Mouse (Mus musculus) small intestine, adult 2 months (tissue): Measurements from ENCODE around the gene Apbb2. TPM values are rescaled to one million over a fixed set of nuclear protein-coding genes. Genes with fewer than 3 reads are reported as not detected.
"Not testable (repeated sequence)": the region's sequence is repeated elsewhere in the genome, so short reads cannot be mapped to it uniquely, and the experiment has no call there.

Experiments
- H3K27ac ChIP-seq: fragments of 200-500 bp; 2 replicates; pipeline ENCODE4 v1.5.1; 2012; ENCODE audit warnings: low read depth, low read length, control low read depth, inconsistent platforms; ENCODE audit not compliant: insufficient read depth
- H3K27me3 ChIP-seq: fragments of 200-500 bp; 2 replicates; pipeline ENCODE4 v1.6.1; 2012; ENCODE audit warnings: mild to moderate bottlenecking, moderate library complexity, low read length, inconsistent platforms; ENCODE audit not compliant: control insufficient read depth, insufficient read depth
- H3K36me3 ChIP-seq: fragments of 200-500 bp; 2 replicates; pipeline ENCODE4 v1.6.1; 2012; ENCODE audit warnings: mild to moderate bottlenecking, low read length, control low read depth, inconsistent platforms; ENCODE audit not compliant: control insufficient read depth, insufficient read depth
- H3K4me1 ChIP-seq: fragments of 200-500 bp; 2 replicates; pipeline ENCODE4 v1.6.1; 2012; ENCODE audit warnings: low read length, inconsistent platforms, mixed read lengths; ENCODE audit not compliant: control insufficient read depth, insufficient read depth, insufficient read length
- H3K4me3 ChIP-seq: fragments of 200-500 bp; 2 replicates; pipeline ENCODE4 v1.5.1; 2012; ENCODE audit warnings: low read depth, mild to moderate bottlenecking, control low read depth, inconsistent platforms, low read length, moderate library complexity
- CTCF ChIP-seq: fragments of 200-500 bp; IDR thresholded peaks from 2 replicates; pipeline ENCODE4 v1.5.1; 2012; ENCODE audit warnings: low read depth, mild to moderate bottlenecking, control low read depth, inconsistent platforms, low read length, moderate library complexity, mixed read lengths; ENCODE audit not compliant: insufficient replicate concordance, insufficient read length; ENCODE audit errors: extremely low read depth
- POLR2A ChIP-seq: fragments of 200-500 bp; IDR thresholded peaks from 2 replicates; pipeline ENCODE4 v1.6.1; 2012; ENCODE audit warnings: low read depth, mild to moderate bottlenecking, control low read depth, inconsistent platforms, low read length, moderate library complexity
- WGBS: fragments of 180-500 bp; shearing (Covaris S2); methylation state at CpG from one replicate; pipeline ENCODE4 v1.1.7; 2018; 5-methylcytosine and 5-hydroxymethylcytosine counted together
- polyA plus RNA-seq: library from polyadenylated mRNA; depleted of rRNA; stranded (reverse); fragments of >200 nt; gene quantifications from 2 replicates; pipeline ENCODE4 v1.2.3, GENCODE M21; 2012; rRNA removed

Apbb2 gene
- polyA plus RNA-seq, 1 experiment = 8.3 TPM

DNA sequence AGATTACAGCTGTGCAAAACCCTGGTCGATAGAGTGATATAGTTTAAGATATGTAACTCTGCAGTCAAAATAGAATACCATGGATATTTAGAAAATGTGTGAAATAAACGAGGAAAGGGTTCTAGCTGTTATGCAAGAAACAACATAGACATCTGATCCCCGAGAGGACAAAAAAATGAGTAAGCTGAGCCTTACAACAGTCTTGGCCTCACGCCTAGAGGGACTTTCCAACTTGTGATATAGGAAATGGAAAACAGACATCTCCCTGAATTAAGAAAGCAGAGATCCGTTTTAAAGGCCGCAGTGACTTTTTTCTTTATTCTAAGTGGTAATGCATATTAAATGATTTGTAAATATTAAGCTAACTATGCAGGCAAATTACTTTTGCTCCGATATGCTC is 349.0 kb downstream of the Apbb2 start:
- 65% methylated on average over 7 of the region's 7 CpGs for WGBS
- no peak overlapping the region for H3K4me3 ChIP-seq
- TF ChIP-seq POLR2A (no peak), CTCF (no peak)
- no peaks in the 10 kb centered on the region for H3K4me1 ChIP-seq
- no peak overlapping the region for H3K27ac ChIP-seq
- H3K27me3 ChIP-seq = no peaks in the 10 kb centered on the region
- no peaks in the 10 kb centered on the region for H3K36me3 ChIP-seq

DNA sequence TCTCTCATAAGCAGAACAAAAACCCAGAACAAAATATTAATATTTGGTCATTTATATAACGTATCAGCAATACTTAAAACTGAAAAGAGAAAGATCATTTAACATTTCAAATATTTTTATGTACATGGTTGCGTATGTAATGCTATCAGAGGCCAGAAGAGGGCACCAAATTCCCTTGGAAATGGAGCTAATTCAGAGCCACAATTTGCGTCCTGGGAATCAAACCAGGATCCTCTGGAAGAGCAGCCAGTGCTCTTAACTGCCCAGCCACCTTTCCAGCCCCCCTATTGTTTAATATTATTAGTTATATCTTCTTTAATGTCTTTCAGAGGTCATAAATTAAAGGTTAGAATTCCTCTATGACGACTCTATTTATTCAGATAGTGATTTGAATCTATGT is 355.2 kb downstream of the Apbb2 start:
- 33% methylated on average over 4 of the region's 4 CpGs for WGBS
- no peaks in the 10 kb centered on the region for H3K4me1 ChIP-seq
- no peak overlapping the region for H3K4me3 ChIP-seq
- no peak overlapping the region for H3K27ac ChIP-seq
- H3K27me3 ChIP-seq = peaks cover 10% of the 10 kb centered on the region
- TF ChIP-seq CTCF (peak; percentile 59; the same call in 1 of the 2 replicates), POLR2A (no peak)
- no peaks in the 10 kb centered on the region for H3K36me3 ChIP-seq

DNA sequence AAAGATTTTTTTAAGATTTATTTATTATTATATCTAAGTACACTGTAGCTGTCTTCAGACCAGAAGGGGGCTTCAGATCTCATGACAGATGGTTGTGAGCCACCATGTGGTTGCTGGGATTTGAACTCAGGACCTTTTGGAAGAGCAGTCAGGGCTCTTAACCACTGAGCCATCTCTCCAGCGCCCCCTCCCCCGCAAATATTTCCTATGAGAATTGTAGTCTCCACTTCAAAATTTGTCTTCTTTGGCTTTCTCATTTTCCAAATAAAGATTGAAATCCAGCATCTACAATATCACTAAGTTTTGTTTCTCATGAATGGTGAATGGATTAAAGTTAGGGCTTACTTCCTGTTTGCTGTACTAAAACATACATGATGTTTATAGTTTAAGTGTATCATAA is 356.1 kb downstream of the Apbb2 start:
- Histone ChIP-seq H3K27me3 (peaks cover 10% of the 10 kb centered on the region), H3K4me1 (no peaks in the 10 kb centered on the region), H3K27ac (no peak overlapping the region), H3K4me3 (no peak overlapping the region), H3K36me3 (no peaks in the 10 kb centered on the region)
- no peak for TF ChIP-seq CTCF
- no peak for TF ChIP-seq POLR2A
- 80% methylated on average over 2 of the region's 2 CpGs for WGBS

DNA sequence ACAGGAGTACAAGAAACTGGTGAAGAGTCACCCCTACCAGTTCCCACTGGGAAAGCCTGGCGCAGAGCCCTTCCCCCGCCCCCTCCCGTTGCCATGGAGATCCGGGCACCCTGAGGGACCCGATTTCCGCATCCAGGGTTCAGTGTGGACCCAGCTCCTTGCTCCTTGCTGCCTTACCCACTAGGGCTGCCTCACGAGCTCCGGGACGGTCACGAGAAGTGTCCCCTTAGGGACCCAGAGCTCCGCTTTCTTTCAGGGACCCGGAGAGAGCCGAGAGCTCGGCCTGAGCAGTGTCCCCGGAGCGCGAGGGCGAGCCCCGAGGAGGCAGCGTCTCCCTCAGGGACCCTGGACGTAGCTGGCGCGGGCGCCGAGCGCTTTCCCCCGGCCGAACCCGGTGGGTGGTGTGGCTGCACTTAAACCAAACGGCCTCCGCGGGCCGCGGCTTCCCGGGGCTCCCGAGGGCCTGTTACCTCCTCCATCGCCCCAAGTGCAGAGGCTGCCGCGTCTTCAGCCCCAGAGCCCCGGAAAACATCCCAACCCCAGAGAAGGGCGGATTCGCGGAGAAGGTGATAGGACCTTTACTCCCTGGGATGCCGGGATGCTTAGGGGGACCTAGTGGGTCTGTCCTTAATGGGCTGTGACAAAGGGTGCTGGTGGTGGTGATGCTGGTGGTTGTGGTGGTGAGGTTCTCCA is 358.7 kb downstream of the Apbb2 start, which contains the start of gene Nsun7:
TSS of gene Nsun7 (plus strand) at position 142 of the 693 bp plus-strand sequence.
- 2% methylated on average over 44 of the region's 44 CpGs for WGBS
- TF ChIP-seq POLR2A = no peak
- TF ChIP-seq CTCF = no peak
- Histone ChIP-seq H3K27ac (no peak within 1 kb of the TSS), H3K36me3 (no peaks in the 10 kb centered on the region), H3K4me1 (no peaks in the 10 kb centered on the region), H3K4me3 (peak within 1 kb of the TSS; percentile 62), H3K27me3 (peaks cover 10% of the 10 kb centered on the region)

DNA sequence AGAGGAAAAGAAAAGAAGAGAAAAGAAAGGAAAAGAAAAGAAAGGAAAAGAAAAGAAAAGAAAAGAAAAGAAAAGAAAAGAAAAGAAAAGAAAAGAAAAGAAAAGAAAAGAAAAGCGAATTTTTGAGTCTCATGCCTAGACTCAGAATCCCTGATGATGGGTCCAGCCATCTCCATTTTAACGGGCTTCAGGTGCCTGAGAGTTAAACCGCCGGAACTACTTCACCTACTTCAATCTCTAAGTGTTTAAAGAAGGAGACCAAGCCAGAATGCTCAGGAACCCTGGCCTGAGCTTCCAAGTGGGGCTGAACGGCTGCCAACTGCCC is 359.2 kb downstream of the Apbb2 start:
- 4% methylated on average over 5 of the region's 5 CpGs for WGBS
- H3K4me3 ChIP-seq = peak overlapping the region; percentile 62
- not testable (repeated sequence) for H3K4me1 ChIP-seq, H3K27ac ChIP-seq, H3K27me3 ChIP-seq, H3K36me3 ChIP-seq

DNA sequence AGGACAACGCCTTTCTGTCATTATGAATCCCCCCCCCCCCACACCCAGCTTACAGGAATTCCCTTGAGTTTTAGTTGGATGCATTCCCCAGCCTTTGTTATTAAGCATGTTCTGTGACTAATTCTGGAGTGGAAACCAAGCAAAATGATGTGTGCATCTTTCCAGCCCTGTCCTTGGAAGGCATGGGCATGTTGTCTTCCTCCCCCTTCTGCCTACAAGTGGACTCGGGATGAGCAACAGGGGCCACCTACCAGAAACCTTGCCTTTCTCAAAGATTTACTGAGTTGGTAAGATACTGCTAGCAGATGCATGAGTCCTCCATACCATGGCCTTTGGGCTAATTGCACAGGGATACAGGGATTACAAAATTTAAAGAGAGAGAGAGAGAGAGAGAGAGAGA is 359.6 kb downstream of the Apbb2 start:
- 57% methylated on average over 2 of the region's 2 CpGs for WGBS

DNA sequence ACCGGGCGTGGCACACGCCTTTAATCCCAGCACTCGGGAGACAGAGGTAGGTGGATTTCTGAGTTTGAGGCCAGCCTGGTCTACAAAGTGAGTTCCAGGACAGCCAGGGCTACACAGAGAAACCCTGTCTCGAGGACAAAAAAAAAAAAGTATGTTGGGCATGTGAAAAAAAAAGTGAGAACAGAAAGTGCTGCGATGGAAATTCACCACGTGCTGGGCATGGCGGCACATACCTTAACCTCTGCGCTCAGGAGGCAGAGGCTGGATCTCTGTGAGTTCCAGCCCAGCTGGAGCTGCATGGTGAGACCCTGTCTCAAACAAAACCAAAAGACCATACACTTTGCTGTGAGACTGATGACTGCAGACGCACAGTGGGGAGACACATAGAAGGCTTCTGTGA is 363.5 kb downstream of the Apbb2 start:
- peaks cover 6% of the 10 kb centered on the region; the same call in 1 of the 2 replicates for H3K27me3 ChIP-seq
- WGBS = 81% methylated on average over 10 of the region's 10 CpGs
- TF ChIP-seq CTCF (no peak), POLR2A (no peak)

More for the DNA sequence above, 359.6 kb downstream of the Apbb2 start:
- TF ChIP-seq CTCF = no peak
- Histone ChIP-seq H3K4me1 (no peaks in the 10 kb centered on the region), H3K27ac (no peak overlapping the region), H3K36me3 (no peaks in the 10 kb centered on the region), H3K27me3 (peaks cover 10% of the 10 kb centered on the region), H3K4me3 (no peak overlapping the region)

DNA sequence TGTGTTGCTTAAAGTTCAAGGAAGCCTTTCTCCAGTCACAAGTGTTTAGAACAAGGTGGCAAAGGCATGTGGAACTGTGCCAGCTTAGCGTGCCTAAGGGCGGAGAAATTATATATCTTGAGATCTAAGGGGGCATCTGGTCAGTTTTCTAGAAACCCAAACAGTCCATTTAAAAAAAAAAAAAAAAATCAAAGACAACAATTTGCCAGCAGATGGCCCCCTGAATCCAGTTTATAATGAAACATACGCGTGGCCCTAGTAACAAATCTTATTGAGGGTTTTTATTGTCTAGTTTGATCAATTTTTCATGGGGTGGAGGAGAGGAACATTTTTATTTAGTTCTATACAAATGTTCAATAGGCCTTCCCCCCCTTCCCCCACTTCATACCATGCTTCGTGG is 365.4 kb downstream of the Apbb2 start:
- no peaks in the 10 kb centered on the region for H3K27me3 ChIP-seq
- no peak overlapping the region for H3K4me3 ChIP-seq
- no peaks in the 10 kb centered on the region for H3K4me1 ChIP-seq
- TF ChIP-seq CTCF (no peak), POLR2A (no peak)
- no peaks in the 10 kb centered on the region for H3K36me3 ChIP-seq
- no peak overlapping the region for H3K27ac ChIP-seq
- 55% methylated on average over 5 of the region's 5 CpGs for WGBS

More for the DNA sequence above, 363.5 kb downstream of the Apbb2 start:
- Histone ChIP-seq H3K36me3 (no peaks in the 10 kb centered on the region), H3K4me1 (no peaks in the 10 kb centered on the region), H3K27ac (no peak overlapping the region), H3K4me3 (no peak overlapping the region)

Other genes with a start within 250 kb of the Apbb2 start
- gene Uchl1, start 57.3 kb upstream of the Apbb2 start, polyA plus RNA-seq = 10.0 and 12.8 TPM in 2 replicates
- 1.0 and 1.5 TPM in 2 replicates for gene Limch1, start 127.0 kb upstream of the Apbb2 start, polyA plus RNA-seq